Mouse (Mus musculus): ENCODE data around the gene Idnk.

DNA sequence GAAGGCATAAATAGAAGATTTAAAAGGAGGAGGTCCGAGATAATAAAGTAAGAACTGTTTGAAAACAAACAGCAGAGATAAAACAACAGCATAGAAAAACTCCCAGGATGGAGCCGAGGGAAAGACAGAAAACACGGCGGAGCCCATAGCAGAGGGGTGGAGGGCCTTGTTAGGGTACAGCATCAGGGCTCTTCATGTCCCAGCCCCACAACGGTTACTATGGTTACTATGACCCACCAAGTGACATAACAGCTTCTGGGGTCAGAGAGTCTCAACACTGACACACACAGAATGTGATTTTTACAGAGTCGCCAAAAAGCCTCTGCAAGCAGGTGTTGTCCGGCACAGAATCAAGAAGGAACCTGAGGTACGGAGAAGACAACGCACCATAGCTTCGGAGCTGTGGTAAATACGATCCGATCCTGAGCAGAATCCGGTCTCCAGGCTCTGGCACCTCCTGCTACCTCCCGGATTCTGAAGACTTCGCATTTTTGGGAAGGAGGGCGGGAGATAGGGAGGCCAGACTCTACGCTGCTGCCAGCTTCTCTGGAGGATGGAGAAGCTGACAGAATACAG lies 9.1 kb upstream of the Idnk start:
- peak; percentile 33; the same call in 1 of the 2 replicates for TF ChIP-seq POLR2A (IDR thresholded peaks at IDR 0.05; ENCODE audit: borderline replicate concordance, insufficient read depth, low read length)
- TF ChIP-seq CTCF (IDR thresholded peaks at IDR 0.05; ENCODE audit: borderline replicate concordance, insufficient read depth, low read depth, low read length): no peak

Measured in cerebellum, adult 2 months (tissue).